Mouse (Mus musculus) heart, postnatal 10 days (tissue): ENCODE data around the gene Sema4b. TPM values are rescaled to one million over a fixed set of nuclear protein-coding genes. Genes with fewer than 3 reads are reported as not detected.

Source experiments
- DNase-seq, 2 experiments: peaks; one replicate each; pipeline ENCODE4 v3.0.0; 2021
- intact Hi-C: fragments of 180-260 bp; cut with DNase I; formaldehyde crosslinking; loops from one replicate; pipeline ENCODE4 v1.15.1; 2025
- total RNA-seq, 2 experiments: library from RNA; stranded (reverse); gene quantifications; 2 replicates each; pipeline ENCODE4 v1.2.3; 2021

Gene Sema4b
- total RNA-seq, 2 experiments from 2014 or later: 14.7 to 16.6 TPM

- DNase-seq: peak; percentile 81 to 82
- intact Hi-C loops: no loop called here
Measured at GRCm38 (mm10) chr7:80208738-80209430, 22.2 kb downstream of the Sema4b start.

GRCm38 (mm10) chr7:80209669-80210068, 23.0 kb downstream of the Sema4b start:
- no peak for DNase-seq
- intact Hi-C loops: loop anchor here (10.0 kb wide), 1 partner anchor 195 kb away; no protein-coding TSS in a partner anchor

DNA sequence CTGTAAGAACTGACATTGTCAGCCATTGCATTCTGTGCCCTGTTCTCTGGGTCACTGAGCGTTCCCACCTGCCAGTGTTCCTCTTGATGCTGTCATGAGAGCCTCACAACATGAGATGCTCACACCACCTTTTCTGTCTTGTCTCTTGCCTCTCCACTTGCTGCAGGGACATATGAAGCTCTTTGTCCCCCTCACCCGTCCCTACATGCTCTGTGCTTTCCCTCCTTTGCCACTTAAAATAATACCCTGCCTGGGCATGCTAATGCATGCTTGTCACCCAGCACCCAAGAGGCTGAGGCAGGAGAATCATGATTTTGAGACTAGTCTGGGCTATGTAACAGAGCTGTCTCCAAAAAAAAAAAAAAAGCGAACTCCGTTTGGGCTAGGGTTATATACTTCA, 24.3 kb downstream of the Sema4b start:
- intact Hi-C loops: loop anchor here (10.0 kb wide), 1 partner anchor 196 kb away; no protein-coding TSS in a partner anchor
- DNase-seq: no peak

DNA sequence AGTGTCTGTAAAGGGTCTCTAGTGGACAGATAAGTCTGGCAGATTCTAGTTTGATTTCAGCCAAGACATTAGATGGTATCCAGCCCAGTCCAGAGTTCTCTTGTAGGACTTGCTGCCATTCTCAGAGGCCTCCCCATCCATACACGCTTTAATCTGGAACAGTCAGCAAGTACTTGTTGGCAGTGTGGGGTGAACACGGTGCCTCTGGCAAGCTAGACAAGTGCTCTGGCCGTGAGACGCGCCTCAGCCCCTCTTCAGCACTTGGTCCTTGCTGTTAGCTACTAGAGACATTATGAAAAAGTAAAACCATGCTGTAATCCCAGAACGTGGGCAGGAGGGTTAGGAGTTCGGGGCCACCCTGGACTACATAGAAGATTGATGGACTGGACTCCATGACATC, 27.0 kb downstream of the Sema4b start:
- no peak for DNase-seq
- intact Hi-C loops: loop anchor here (10.0 kb wide), 1 partner anchor 199 kb away; no protein-coding TSS in a partner anchor

DNA sequence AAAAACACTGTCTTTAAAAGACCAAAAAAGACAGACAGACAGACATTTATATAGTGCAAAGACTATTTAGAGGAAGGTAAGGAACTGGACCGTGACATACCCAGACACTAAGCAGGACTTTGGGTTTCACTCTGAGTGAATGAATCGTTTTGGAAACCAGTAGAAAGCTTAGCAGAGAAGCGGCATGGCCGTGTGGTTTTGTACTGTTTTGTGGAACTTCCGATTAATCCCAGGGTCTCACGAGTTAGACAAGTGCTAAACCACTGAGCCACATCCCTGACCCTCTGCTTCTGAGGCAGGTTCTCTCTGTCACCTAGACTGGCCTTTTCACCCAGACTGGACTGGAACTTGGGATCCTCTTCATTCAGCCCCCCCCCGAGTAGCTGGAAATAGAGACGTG, 27.8 kb downstream of the Sema4b start:
- intact Hi-C loops: loop anchor here (10.0 kb wide), 1 partner anchor 200 kb away; no protein-coding TSS in a partner anchor
- no peak for DNase-seq

DNA sequence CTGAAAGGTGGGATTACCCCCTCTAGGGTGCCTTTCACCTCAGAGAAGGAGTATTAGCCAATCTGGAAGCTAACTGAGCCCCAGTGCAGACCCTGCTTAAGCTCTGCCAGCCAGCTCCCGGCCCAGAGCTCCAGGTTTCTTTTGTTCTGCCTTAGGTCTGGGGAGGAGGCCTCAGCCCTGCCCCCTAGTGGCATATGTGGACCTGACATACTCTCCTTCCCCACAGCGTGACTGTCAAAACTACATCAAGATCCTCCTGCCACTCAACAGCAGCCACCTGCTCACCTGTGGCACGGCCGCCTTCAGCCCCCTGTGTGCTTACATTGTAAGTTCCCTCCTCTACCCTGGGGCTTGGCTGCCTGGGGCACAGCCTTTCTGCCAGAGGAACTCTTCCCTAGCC, 28.8 kb downstream of the Sema4b start:
- peak; percentile 78 to 86 for DNase-seq
- intact Hi-C loops: loop anchor here (1.0 to 10.0 kb wide), 3 partner anchors 58 to 201 kb away; no protein-coding TSS in a partner anchor

GRCm38 (mm10) chr7:80216566-80216965, 29.9 kb downstream of the Sema4b start:
- intact Hi-C loops: loop anchor here (5.0 to 10.0 kb wide), 2 partner anchors 59 to 202 kb away; no protein-coding TSS in a partner anchor
- peak; percentile 66 to 71 for DNase-seq

GRCm38 (mm10) chr7:80218666-80219065, 32.0 kb downstream of the Sema4b start:
- DNase-seq: no peak
- intact Hi-C loops: loop anchor here (5.0 to 10.0 kb wide), 2 partner anchors 61 to 204 kb away; no protein-coding TSS in a partner anchor

- DNase-seq: no peak
- intact Hi-C loops: no loop called here
Measured at GRCm38 (mm10) chr7:80220237-80220797, 33.7 kb downstream of the Sema4b start.

- intact Hi-C loops: no loop called here
- no peak for DNase-seq
Measured at GRCm38 (mm10) chr7:80221179-80221750, 34.6 kb downstream of the Sema4b start.

DNA sequence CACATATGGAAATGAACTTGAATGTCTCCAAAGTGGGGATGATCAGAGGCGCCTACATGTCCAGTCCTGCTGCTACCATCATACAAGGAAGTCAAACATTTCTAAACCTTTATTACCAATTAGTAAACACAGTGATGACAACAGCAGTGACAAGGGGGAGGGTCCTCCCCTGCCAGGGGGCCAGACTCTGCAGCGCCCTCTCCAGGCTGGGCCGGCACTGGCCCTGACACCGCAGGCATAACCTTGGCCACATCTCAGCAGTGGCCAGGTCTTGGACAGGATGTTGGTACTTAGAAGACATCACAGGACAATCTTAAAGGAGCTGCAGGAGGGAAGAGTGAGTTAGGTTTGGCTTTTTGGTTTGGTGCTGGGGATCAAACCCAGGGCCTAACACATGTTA, 40.4 kb downstream of the Sema4b start:
- DNase-seq: no peak
- intact Hi-C loops: no loop called here

DNA sequence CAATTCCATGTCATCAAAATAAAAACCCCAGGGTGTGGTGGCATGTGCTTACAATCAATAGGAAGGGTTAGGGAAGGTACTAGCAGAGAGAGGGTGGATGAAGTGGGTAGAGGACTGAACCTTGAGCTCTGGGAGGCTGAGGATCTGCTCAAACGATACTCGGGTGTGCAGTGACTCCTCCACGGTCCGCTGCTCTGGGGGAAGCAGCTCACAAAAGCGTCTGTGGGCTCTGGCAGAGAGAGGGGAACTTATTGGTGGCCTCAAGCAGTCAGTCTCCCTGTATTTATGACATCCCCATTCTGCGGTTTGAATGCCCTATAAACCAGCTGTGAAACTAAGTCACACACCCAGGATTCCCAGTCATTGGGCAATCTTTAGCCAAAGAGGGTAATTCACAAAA, 43.6 kb downstream of the Sema4b start:
- intact Hi-C loops: no loop called here

GRCm38 (mm10) chr7:80231971-80232488, 45.4 kb downstream of the Sema4b start:
- DNase-seq: no peak
- intact Hi-C loops: no loop called here

More for the DNA sequence above, 43.6 kb downstream of the Sema4b start:
- DNase-seq: no peak

GRCm38 (mm10) chr7:80232489-80233029, 45.9 kb downstream of the Sema4b start, which contains the start of the genes Cib1 and Gdpgp1:
TSS of gene Cib1 (minus strand) at chr7:80232813.
TSS of gene Gdpgp1 (plus strand) at chr7:80232865.
- intact Hi-C loops: no loop called here
- DNase-seq: peak; percentile 97 to 98

GRCm38 (mm10) chr7:80233799-80234198, 47.2 kb downstream of the Sema4b start:
- intact Hi-C loops: no loop called here
- DNase-seq: no peak

- no peak for DNase-seq
- intact Hi-C loops: no loop called here
Measured at GRCm38 (mm10) chr7:80238542-80238941, 51.9 kb downstream of the Sema4b start.

GRCm38 (mm10) chr7:80241661-80242060, 55.0 kb downstream of the Sema4b start:
- intact Hi-C loops: no loop called here

DNA sequence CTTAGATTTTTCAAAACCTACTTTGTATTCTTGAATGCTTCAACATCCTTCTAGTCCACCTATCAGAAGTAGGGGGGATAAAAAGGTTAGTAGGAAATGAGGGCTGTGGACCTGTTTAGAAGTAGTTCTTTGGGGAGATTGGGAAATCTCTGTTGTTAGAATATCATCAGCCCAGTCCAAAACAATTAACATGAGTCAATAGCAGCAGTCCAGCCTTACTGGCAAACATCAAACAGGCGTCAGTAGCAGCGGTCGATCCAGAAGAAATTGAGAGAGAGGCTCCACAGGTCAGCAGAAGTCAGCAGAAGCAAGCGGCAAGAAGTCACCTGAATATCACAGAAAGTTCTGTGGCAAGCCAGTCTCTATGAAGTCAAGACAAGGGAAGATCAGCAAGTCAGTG, 58.2 kb downstream of the Sema4b start:
- DNase-seq: no peak
- intact Hi-C loops: no loop called here

More at GRCm38 (mm10) chr7:80241661-80242060, 55.0 kb downstream of the Sema4b start:
- no peak for DNase-seq

- intact Hi-C loops: no loop called here
- DNase-seq: peak; percentile 98
Measured at GRCm38 (mm10) chr7:80246148-80246721, 59.6 kb downstream of the Sema4b start, which contains the start of gene Ttll13. TSS of gene Ttll13 (plus strand) at chr7:80246376.

- intact Hi-C loops: no loop called here
Measured at GRCm38 (mm10) chr7:80246859-80247258, 60.2 kb downstream of the Sema4b start.

More at GRCm38 (mm10) chr7:80246859-80247258, 60.2 kb downstream of the Sema4b start:
- peak in 1 of 2 experiments; percentile 11 for DNase-seq
